Mouse (Mus musculus): ENCODE data around the gene Timm13. TPM values are rescaled to one million over a fixed set of nuclear protein-coding genes. Genes with fewer than 3 reads are reported as not detected.

Timm13 gene
- polyA plus RNA-seq, 1 experiment = 208 TPM

- WGBS = 7% methylated on average over 16 of the region's 16 CpGs
- TF ChIP-seq CTCF (IDR thresholded peaks at IDR 0.05; ENCODE audit: borderline replicate concordance, insufficient read depth, low read depth, low read length) (no peak), POLR2A (IDR thresholded peaks at IDR 0.05; ENCODE audit: borderline replicate concordance, insufficient read depth, low read length) (0 out of 2 replicates have a peak, but pooled peaks have one; percentile 14)
- H3K27ac ChIP-seq (ENCODE audit: insufficient read depth, low read length) = peak overlapping the region; percentile 86
- H3K4me3 ChIP-seq (replicated peaks; ENCODE audit: insufficient read depth, low read depth, low read length) = no peak overlapping the region
- peak; percentile 86 to 90 for DNase-seq
- no peaks in the 10 kb centered on the region for H3K27me3 ChIP-seq (ENCODE audit: control insufficient read depth, insufficient read depth, low read length)
- peaks cover 27% of the 10 kb centered on the region for H3K4me1 ChIP-seq (ENCODE audit: control insufficient read depth, insufficient read depth, low read length)
Observed at GRCm38 (mm10) chr10:80864446-80864845, 36.3 kb downstream of the Timm13 start.

- WGBS = 97% methylated on average over 5 of the region's 5 CpGs
- TF ChIP-seq POLR2A (IDR thresholded peaks at IDR 0.05; ENCODE audit: borderline replicate concordance, insufficient read depth, low read length) = no peak
- no peak for TF ChIP-seq CTCF (IDR thresholded peaks at IDR 0.05; ENCODE audit: borderline replicate concordance, insufficient read depth, low read depth, low read length)
- H3K27me3 ChIP-seq (ENCODE audit: control insufficient read depth, insufficient read depth, low read length) = no peaks in the 10 kb centered on the region
Observed at GRCm38 (mm10) chr10:80862305-80862704, 38.5 kb downstream of the Timm13 start.

GRCm38 (mm10) chr10:80858350-80858935 lies 42.3 kb downstream of the Timm13 start:
- no peak overlapping the region for H3K4me3 ChIP-seq (replicated peaks; ENCODE audit: insufficient read depth, low read depth, low read length)
- no peak for DNase-seq
- H3K27me3 ChIP-seq (ENCODE audit: control insufficient read depth, insufficient read depth, low read length) = no peaks in the 10 kb centered on the region
- TF ChIP-seq POLR2A (IDR thresholded peaks at IDR 0.05; ENCODE audit: borderline replicate concordance, insufficient read depth, low read length) (no peak), CTCF (IDR thresholded peaks at IDR 0.05; ENCODE audit: borderline replicate concordance, insufficient read depth, low read depth, low read length) (no peak)
- H3K27ac ChIP-seq (ENCODE audit: insufficient read depth, low read length) = no peak overlapping the region
- peaks cover 29% of the 10 kb centered on the region for H3K4me1 ChIP-seq (ENCODE audit: control insufficient read depth, insufficient read depth, low read length)
- WGBS = 72% methylated on average over 7 of the region's 7 CpGs

More at GRCm38 (mm10) chr10:80862305-80862704, 38.5 kb downstream of the Timm13 start:
- peaks cover 39% of the 10 kb centered on the region for H3K4me1 ChIP-seq (ENCODE audit: control insufficient read depth, insufficient read depth, low read length)
- no peak overlapping the region for H3K27ac ChIP-seq (ENCODE audit: insufficient read depth, low read length)
- DNase-seq = no peak
- no peak overlapping the region for H3K4me3 ChIP-seq (replicated peaks; ENCODE audit: insufficient read depth, low read depth, low read length)

GRCm38 (mm10) chr10:80857848-80858247 lies 42.9 kb downstream of the Timm13 start:
- no peak for DNase-seq
- Histone ChIP-seq H3K27me3 (ENCODE audit: control insufficient read depth, insufficient read depth, low read length) (no peaks in the 10 kb centered on the region), H3K4me1 (ENCODE audit: control insufficient read depth, insufficient read depth, low read length) (peaks cover 27% of the 10 kb centered on the region), H3K4me3 (replicated peaks; ENCODE audit: insufficient read depth, low read depth, low read length) (no peak overlapping the region), H3K27ac (ENCODE audit: insufficient read depth, low read length) (peak overlapping the region; percentile 53)
- WGBS = 42% methylated on average over 3 of the region's 3 CpGs
- TF ChIP-seq POLR2A (IDR thresholded peaks at IDR 0.05; ENCODE audit: borderline replicate concordance, insufficient read depth, low read length) (no peak), CTCF (IDR thresholded peaks at IDR 0.05; ENCODE audit: borderline replicate concordance, insufficient read depth, low read depth, low read length) (no peak)

- Histone ChIP-seq H3K4me1 (ENCODE audit: control insufficient read depth, insufficient read depth, low read length) (peaks cover 27% of the 10 kb centered on the region), H3K27ac (ENCODE audit: insufficient read depth, low read length) (peak overlapping the region; percentile 35; the same call in 1 of the 2 replicates), H3K27me3 (ENCODE audit: control insufficient read depth, insufficient read depth, low read length) (no peaks in the 10 kb centered on the region), H3K4me3 (replicated peaks; ENCODE audit: insufficient read depth, low read depth, low read length) (no peak overlapping the region)
- 43% methylated on average over 8 of the region's 8 CpGs for WGBS
- TF ChIP-seq POLR2A (IDR thresholded peaks at IDR 0.05; ENCODE audit: borderline replicate concordance, insufficient read depth, low read length) (no peak), CTCF (IDR thresholded peaks at IDR 0.05; ENCODE audit: borderline replicate concordance, insufficient read depth, low read depth, low read length) (no peak)
- DNase-seq = no peak
Observed at GRCm38 (mm10) chr10:80857386-80857785, 43.4 kb downstream of the Timm13 start.

GRCm38 (mm10) chr10:80856908-80857307 lies 43.9 kb downstream of the Timm13 start:
- peak overlapping the region; percentile 35; the same call in 1 of the 2 replicates for H3K27ac ChIP-seq (ENCODE audit: insufficient read depth, low read length)
- TF ChIP-seq CTCF (IDR thresholded peaks at IDR 0.05; ENCODE audit: borderline replicate concordance, insufficient read depth, low read depth, low read length) (no peak), POLR2A (IDR thresholded peaks at IDR 0.05; ENCODE audit: borderline replicate concordance, insufficient read depth, low read length) (no peak)

GRCm38 (mm10) chr10:80856267-80856666 lies 44.5 kb downstream of the Timm13 start:
- peaks cover 27% of the 10 kb centered on the region for H3K4me1 ChIP-seq (ENCODE audit: control insufficient read depth, insufficient read depth, low read length)
- H3K27me3 ChIP-seq (ENCODE audit: control insufficient read depth, insufficient read depth, low read length) = no peaks in the 10 kb centered on the region
- DNase-seq = no peak
- H3K27ac ChIP-seq (ENCODE audit: insufficient read depth, low read length) = no peak overlapping the region
- TF ChIP-seq POLR2A (IDR thresholded peaks at IDR 0.05; ENCODE audit: borderline replicate concordance, insufficient read depth, low read length) (no peak), CTCF (IDR thresholded peaks at IDR 0.05; ENCODE audit: borderline replicate concordance, insufficient read depth, low read depth, low read length) (no peak)
- WGBS = 25% methylated on average over 3 of the region's 3 CpGs
- H3K4me3 ChIP-seq (replicated peaks; ENCODE audit: insufficient read depth, low read depth, low read length) = peak overlapping the region; percentile 95

More at GRCm38 (mm10) chr10:80856908-80857307, 43.9 kb downstream of the Timm13 start:
- DNase-seq = no peak
- Histone ChIP-seq H3K4me3 (replicated peaks; ENCODE audit: insufficient read depth, low read depth, low read length) (peak overlapping the region; percentile 1), H3K4me1 (ENCODE audit: control insufficient read depth, insufficient read depth, low read length) (peaks cover 27% of the 10 kb centered on the region), H3K27me3 (ENCODE audit: control insufficient read depth, insufficient read depth, low read length) (no peaks in the 10 kb centered on the region)
- WGBS = 74% methylated on average over 5 of the region's 5 CpGs

- Histone ChIP-seq H3K27me3 (ENCODE audit: control insufficient read depth, insufficient read depth, low read length) (no peaks in the 10 kb centered on the region), H3K27ac (ENCODE audit: insufficient read depth, low read length) (peak overlapping the region; percentile 31), H3K4me1 (ENCODE audit: control insufficient read depth, insufficient read depth, low read length) (peaks cover 27% of the 10 kb centered on the region), H3K4me3 (replicated peaks; ENCODE audit: insufficient read depth, low read depth, low read length) (peak overlapping the region; percentile 95)
- TF ChIP-seq CTCF (IDR thresholded peaks at IDR 0.05; ENCODE audit: borderline replicate concordance, insufficient read depth, low read depth, low read length) = no peak
- TF ChIP-seq POLR2A (IDR thresholded peaks at IDR 0.05; ENCODE audit: borderline replicate concordance, insufficient read depth, low read length) = no peak
- peak; percentile 76 to 81 for DNase-seq
- 2% methylated on average over 11 of the region's 11 CpGs for WGBS
Observed at GRCm38 (mm10) chr10:80855749-80856073, 45.1 kb downstream of the Timm13 start.
